Mouse (Mus musculus) frontal cortex, adult 2 months (tissue): Measurements from ENCODE around the gene Pecr. TPM values are rescaled to one million over a fixed set of nuclear protein-coding genes. Genes with fewer than 3 reads are reported as not detected.
"Not testable (repeated sequence)": the region's sequence is repeated elsewhere in the genome, so short reads cannot be mapped to it uniquely, and the experiment has no call there.

Source experiments
- DNase-seq, 2 experiments: peaks; one replicate each; pipeline ENCODE4 v3.0.0; 2022; ENCODE audit warnings: low spot score in 1 of 2; ENCODE audit errors: extremely low spot score in 1 of 2
- polyA plus RNA-seq: library from polyadenylated mRNA; depleted of rRNA; stranded (reverse); fragments of >200 nt; gene quantifications from 2 replicates; pipeline ENCODE4 v1.2.3, GENCODE M21; 2012

The Pecr gene
- polyA plus RNA-seq, 1 experiment: 8.6 TPM

DNA sequence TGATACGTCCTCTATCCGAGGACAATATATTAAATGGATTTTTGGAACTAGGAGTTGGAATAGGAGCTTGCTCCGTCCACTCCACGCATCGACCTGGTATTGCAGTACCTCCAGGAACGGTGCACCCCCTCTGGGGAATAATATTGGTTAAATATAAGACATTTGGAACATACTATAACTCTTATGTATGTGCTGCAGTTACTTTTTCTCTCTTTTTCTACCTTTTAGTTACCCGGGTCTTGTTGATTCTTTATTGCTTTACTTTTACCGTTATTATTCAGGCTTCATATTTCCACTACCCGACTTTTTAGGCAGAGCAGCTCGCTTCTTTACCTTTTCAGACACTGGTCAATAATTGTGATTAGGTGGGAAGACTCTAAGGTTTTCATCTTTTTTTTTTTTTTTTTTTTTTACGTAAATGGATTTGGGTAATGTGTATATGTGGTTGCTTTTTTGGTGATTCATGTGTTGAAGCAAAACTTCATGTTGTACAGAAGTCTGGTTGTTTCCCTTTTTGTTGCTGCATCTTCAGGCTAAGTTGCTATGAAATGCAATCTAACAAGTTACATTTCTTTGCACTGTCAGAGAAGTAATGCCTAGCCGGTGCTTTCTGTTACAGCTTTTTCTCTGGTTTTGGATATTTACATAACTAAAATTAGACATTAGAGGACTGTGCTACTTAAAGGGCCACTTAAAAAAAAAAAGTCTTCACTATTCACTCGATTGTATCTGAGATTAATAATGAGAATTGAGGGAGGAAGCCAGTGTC, 46.9 kb downstream of the Pecr start:
- DNase-seq: peak; percentile 45 to 74

DNA sequence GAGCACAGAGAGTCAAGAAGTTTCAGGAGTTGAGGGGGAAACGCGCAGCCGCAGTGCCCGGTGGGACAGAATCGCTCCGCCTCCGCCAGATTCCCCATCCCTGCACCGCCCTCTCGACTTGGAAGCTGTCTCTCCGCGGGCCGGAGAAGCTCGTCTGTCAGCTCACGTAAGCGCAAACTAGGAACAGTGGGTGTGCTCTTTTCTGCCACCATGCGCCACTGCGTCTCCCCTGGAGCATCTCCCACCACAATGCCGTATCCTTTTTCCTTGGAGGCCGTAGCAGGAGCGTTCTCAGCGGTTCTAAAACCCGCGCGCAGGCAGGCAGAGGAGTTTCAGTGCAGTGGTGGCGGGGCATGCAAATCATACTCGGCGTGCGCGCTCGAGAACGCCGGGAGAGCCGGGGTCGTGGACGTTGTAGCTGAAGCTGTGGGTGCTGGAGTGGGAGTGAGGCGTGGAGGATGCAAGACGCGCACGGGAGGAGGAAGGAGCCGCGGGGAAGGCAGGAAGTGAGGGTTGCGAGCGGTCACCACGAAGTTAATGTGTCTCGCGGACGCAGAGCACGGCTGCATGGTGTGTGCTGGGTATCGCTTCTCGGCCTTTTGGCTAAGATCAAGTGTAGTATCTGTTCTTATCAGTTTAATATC, 47.6 kb downstream of the Pecr start:
- peak; percentile 49 to 77 for DNase-seq

DNA sequence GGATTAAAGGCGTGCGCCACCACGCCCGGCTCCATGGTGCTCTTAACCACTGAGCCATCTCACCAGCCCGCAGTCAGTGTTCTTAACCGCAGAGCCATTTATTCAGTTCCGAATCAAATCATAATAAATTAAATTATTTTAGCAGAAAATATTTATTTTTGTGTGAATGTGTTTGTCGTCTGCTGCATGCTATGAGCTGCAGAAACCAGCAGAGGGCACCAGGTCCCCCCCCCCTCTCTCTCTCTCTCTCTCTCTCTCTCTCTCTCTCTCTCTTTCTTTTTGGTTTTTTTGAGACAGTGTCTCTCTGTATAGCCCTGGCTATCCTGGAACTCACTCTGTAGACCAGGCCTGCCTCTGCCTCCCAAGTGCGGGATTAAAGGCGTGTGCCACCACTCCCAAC, 51.5 kb downstream of the Pecr start:
- DNase-seq: not testable (repeated sequence)

DNA sequence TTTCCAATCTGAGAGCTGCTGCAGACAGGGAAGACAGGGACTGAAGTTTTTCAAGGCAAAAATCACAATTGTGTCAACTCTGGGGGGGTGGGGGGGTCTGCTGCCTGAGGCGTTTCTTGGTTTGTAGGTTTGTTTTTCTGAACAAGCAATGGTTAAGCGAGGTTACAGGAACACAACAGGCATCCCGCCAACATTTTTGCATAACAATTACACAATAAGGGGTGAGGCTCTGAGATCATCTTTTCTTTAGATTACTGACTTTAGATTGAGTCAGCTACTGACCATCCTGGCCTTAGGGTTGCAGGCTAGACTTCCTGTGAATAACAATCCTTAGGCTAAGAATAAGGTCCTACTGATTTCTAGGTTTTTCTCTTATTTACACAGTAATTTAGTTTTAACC, 55.1 kb downstream of the Pecr start:
- no peak for DNase-seq

DNA sequence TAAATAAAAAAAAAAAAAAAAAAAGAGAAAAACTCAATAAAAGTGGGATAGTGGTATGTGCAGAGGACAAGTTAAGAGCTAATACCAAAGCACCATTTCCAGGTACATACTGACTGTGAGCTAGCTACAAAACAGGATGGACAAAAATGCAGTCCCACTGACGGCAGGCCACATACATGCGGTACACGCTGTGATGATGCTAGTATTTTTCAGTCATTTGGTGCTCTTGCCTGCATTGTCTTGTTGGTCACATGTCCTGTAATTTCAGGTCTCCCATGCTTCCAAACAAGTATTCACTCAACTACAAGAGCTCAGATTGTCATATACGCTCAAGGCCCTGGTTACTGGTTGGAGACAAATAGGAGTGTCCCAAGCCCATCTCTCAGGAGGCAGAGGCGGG, 56.6 kb downstream of the Pecr start:
- DNase-seq: no peak

DNA sequence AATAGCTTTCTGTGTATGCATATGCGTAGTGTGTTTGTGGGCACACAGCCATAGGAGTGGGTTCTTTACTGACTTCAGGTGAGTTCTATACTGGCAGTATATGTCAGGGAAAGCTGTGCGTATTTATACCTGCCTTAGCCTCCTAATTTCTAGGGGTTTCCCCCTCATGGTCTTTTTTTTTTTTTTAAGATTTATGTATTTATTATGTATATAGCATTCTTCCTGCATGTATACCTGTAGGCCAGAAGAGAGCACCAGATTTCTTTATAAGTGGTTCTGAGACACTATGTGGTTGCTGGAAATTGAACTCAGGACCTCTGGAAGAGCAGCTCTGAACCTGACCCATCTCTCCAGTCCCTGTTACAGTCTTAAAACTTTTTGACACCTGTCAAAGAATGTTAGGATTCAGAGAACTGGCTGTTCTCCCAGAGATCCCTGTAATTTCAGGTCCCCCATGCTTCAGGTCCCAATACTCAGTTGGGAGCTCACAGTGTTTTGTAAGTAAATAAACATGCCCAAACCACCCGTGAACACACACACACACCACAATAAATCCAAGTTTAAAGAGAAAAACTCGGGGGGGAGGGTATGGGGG, 57.1 kb downstream of the Pecr start:
- DNase-seq: no peak

DNA sequence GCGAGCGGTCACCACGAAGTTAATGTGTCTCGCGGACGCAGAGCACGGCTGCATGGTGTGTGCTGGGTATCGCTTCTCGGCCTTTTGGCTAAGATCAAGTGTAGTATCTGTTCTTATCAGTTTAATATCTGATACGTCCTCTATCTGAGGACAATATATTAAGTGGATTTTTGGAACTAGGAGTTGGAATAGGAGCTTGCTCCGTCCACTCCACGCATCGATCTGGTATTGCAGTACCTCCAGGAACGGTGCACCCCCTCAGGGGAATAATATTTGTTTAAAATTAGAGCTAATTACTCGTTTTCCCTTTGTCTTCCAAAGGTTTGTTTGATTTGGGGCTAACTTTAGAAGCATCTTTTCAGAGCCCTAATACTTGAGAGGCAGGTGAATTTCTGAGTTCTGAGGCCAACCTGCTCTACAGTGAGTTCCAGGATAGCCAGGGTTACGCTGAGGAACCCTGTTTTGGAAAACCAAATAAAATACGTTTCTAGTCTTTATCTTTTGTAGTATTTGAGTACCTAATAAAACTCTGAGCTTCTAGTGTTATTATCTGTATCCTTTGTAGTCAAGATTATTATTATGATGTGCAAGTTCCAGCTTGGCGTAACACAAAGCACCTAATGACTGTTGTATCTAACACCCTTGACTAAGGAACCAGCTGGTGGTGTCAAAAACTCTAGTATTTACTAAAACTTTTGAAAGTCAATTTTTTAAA, 57.8 kb downstream of the Pecr start:
- DNase-seq: peak in 1 of 2 experiments; percentile 40

DNA sequence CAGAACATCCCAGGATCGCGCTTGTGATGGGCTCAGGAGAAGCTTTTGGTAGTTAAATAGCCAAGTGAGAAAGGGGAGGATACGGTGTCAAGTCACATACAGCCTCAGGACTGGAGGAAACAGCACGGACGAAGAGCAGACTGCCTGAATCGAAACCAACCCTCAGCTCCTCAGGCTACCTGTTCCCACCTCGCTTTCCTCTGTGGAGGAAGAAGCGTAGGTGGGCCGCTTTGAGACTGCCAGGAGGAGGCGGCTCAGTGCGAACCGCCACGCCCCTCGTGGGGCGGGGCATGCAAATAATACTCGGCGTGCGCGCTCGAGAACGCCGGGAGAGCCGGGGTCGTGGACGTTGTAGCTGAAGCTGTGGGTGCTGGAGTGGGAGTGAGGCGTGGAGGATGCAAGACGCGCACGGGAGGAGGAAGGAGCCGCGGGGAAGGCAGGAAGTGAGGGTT, 58.4 kb downstream of the Pecr start:
- DNase-seq: peak; percentile 73 to 83

DNA sequence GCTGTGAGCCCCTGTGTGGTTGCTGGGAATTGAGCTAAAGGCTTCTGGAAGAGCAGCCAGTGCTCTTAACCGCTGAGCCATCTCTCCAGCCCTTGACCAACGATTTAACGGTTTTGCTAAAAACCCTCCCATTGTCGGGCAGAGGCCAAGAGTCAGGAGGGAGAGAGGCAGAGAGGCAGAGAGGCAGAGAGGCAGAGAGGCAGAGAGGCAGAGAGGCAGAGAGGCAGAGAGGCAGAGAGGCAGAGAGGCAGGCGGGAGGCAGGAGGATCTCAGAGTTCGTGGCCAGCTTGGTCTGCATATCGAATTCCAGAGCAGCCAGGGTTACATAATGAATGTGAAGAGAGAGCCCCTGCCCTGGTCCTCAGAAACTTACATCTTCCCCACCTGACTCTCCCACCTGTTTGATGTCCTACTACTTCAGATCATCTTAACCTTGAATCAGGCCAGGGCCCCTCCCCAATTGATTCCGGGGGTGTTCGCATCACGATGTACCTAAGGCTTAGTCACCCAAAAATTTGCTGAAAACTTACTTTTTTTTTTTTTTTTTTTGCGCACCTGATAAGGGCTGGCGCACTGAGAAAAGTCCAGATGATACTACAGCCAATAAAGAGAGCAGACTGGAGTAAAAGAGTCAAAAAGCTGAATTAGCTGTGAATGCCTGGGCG, 58.9 kb downstream of the Pecr start:
- DNase-seq: no peak

DNA sequence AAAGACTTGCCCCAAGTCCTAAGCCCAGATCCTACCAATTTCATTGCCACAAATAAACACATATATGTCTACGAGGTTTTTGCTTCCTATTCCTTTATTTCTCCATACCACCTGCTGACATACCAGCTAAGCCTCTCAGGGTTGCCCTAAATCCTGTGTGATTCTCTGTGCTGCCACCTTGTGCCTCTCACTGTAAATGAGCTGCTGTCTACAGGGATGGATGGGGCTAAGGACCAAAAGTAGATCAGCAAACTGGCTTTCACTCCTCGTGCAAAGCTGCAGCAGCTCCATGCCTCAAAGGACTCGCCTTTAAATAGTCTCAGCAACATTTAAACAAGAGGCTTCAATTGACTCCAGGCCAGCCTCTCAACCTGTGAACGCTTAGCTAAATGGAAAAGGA, 64.1 kb downstream of the Pecr start:
- DNase-seq: peak; percentile 60 to 73

DNA sequence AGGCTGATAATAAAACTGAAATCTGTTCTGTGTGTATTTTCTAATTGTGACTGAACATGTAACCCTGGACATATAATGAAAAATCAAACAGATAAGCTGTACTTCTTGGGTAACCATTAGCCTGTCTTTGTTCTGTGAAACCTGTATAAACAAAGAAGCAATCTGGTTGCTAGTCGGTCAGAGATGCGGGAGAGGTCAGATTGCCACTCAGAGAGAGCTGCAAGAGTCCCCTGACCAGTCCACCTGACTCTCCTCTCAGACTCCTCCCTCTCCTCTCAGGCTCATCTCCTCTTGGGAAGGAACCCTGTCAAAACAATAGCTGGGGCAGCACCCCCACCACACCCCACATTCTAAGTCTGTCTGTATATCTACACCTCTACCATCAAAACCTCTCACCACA, 65.0 kb downstream of the Pecr start:
- DNase-seq: no peak

DNA sequence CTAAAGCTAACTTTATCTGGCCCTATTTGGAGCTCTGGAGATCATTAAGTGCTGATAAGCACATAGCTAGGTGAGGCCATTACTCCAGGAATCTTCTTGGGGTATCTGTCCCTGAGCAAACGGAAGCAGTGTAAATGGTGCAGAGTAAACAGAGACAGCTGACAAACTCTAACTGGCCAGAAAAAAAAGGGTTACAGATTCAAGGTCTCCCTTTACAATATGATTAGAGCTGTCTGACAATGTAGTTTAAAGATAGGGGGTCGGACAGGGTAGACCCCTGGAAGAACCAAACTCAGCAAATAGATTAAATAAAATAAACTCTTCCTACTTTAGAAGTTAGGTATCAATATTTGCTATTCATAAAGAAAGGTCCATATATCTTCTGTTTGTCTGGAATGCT, 65.5 kb downstream of the Pecr start:
- DNase-seq: no peak

DNA sequence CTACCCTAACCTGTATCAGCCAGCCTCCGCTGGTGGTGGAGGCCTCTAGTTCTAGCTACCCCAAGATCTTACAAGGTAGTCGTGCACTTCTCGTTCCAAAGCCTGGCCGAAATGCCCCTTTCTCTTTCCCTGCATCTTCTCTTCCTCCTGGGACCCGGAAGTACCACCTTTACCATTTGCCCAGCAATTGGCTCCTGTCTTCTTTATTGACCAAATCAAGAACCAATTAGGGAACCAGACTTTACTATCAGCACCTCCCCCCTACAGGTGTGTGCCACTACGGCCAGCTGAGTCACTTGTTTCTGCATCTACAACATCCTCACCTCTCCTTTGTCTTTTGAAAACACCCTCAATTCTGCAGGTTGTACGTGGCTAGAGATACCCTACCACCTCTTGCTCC, 67.4 kb downstream of the Pecr start:
- DNase-seq: no peak

DNA sequence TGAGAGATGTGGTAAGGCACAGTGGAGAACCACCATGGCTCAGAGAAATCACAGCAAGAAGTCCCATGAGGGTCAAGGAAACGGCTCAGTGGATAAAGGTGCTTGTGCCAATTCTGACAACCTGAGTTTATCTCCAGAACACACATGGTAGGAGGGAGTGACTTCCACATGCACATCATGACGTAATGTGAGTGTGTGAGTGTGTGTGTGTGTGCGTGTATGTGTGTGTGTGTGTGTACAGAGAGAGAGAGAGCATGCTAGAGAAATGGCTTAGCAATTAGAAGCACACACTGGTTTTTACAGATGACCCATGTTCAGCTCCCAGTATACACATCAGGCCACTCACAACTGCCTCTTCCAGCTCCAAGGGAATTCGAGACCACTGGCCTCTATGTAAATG, 68.9 kb downstream of the Pecr start:
- DNase-seq: no peak

DNA sequence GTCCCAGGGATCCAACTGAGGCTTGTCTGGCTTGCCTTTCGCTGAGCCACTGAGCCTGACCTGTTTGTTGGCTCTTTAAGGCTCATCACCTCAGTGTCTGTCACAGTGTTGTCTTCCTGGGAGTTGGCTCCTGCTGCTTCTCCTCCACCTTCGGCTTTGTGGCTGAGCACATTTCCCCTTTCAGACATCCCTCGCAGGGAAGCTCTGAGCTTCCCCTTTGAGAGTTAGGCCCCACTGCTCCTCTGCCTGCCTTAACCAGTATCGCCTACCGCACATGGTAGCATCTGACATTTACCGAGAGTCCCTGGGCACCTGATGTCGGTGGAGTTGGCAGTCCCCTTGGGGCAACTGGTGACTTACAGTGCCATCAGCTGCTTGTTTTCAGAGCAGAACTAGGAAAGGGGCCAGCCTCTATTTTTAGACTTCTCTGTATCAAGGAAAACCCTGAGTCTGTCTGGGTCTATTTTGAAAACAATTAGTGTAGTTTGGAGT, 69.6 kb downstream of the Pecr start:
- DNase-seq: no peak

DNA sequence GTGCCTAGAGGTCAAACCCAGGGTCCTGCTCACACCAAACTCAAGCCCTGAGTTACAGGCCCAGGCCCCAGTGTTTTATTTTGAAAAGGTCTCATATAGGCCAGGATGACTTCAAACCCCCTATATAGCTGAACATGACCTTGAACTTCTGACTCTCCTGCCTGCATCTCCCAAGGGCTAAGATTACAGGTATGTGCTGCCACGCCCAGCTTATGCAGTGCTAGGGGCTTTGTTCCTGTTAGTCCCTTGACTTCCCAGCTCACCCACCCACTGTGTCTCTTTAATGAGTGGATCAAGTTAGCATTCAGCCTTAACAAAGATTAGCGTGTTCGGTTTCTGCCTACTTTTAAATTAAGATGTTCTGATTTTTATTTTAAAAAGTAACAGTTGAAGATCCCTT, 70.2 kb downstream of the Pecr start:
- DNase-seq: no peak

DNA sequence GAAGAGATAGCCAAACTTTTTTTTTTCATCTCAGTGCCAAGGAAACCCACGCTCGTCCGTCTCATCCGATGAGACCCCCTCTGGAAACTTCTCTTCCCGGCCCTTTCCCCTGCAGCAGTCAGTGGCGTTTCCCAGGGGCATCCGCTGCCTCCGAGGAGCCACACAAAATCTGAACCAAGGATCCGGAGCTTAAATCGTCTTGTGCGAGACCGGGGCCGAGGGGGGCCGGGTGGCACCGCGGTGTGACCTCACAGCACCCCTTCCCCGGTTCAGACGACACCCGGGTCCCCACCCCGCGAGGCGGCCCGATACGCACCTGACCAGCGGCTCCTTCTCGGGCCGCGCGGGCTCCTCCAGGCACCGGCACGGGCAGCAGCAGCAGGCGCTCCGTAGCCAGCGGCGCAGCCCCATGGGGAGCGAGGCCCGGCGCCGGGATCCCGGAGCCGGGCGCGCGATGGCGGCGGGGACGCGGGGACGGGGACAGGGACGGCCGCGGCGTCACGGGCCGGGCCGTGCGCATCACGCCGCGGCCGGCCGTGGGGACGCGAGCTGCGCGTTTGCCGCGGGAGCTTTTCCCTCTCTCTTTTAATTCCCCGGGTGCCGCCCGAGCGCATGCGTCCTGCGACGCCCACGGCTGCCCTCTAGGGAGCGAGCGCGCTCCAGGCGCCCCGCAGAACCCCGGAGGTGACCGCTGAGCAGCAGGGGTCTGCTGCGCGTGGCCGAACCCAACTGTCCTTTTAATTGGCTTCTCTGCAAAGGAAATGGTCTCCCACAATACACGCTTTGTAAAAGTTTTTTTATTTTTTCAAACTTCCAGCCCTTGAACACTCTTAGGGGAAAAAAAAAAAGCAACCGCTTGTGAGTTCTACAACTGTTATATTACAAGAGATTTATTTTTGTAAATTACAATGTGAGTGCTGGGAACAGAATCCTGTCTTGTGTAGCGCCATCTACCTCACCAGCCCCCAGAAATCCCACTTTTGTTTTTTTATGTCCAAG, 72.1 kb downstream of the Pecr start, which contains the start of gene Mreg:
Gene Mreg (minus strand): TSS at position 607 of the 999 bp plus-strand sequence.
- DNase-seq: peak in 1 of 2 experiments; percentile 70

DNA sequence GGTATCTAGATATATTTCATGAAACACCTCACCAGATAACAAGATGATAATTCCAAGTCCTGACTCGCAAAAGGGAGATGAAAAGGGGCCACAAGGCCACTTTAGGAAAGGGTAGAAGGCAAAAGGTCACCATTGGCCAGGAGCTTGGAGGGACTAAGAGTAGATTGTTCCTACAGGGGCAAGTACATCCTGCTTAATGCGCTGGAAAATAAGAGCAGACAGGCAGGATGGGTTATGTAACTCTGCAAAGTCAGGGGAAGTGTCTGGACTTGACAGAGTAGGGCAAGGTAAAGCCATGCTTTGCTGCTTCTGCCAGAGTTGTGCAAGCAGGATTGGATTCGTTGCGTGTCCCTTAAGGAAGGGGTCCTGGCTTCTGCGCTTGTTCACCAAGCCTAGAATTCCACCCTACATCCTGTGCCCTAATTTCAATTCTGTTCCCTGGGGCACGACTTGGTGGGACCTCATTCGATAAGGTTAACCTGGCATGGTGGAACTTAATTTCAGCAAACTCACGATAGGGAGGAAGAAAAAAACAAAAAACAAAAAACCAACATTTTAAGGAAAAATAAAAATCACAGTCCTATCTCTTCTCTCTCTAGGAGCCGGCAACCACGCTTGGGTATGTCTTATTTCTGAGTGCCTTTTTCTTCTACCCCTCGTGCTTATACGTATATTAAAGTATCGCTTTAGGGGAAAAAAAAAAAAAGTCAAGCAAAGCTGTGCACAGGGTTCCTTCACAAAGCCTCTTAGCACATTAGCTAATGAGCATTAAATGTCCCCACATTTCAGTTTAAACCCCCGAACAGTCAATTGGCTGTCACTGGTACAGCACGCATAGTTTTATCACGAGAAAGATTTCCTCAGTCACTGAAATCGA, 73.1 kb downstream of the Pecr start:
- DNase-seq: no peak
